Mouse (Mus musculus): ENCODE data around the gene Ext2.
A peak's percentile ranks its signal among the peaks of the same experiment; 100 is the strongest.

DNA sequence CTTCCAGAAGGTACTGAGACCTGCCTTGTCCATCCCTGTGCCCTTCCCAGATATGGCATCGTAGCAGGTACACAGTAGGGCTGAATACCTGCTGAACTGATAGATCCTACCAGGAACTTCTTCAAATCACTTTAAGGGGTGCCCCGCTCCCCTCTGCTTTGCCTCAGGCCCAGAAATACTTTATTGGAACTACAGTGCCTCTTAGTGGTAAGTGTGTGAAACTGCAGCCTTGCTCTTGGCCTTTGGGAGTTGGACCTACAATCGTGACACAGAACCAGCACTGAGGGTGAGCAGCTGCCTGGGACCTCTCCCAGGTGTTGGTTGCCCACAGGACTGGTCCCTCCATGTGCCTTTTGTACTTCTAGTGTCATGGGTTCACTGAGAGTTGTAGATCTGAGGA, 163.4 kb downstream of the Ext2 start:
- TF ChIP-seq POLR2A (IDR thresholded peaks at IDR 0.05; ENCODE audit: insufficient read depth, low read depth, low read length) (no peak), CTCF (IDR thresholded peaks at IDR 0.05; ENCODE audit: insufficient read depth, low read depth, low read length) (peak; percentile 42; the same call in 1 of the 2 replicates)

Data from olfactory bulb, adult 2 months (tissue).